Mouse (Mus musculus) spleen, postnatal 14 days (tissue): ENCODE measurements around the gene Fbxl17.

Experiments
- DNase-seq, 2 experiments: peaks; one replicate each; pipeline ENCODE4 v3.0.0; 2021 to 2022; ENCODE audit warnings: low spot score in 2 of 2

Fbxl17 gene

DNA sequence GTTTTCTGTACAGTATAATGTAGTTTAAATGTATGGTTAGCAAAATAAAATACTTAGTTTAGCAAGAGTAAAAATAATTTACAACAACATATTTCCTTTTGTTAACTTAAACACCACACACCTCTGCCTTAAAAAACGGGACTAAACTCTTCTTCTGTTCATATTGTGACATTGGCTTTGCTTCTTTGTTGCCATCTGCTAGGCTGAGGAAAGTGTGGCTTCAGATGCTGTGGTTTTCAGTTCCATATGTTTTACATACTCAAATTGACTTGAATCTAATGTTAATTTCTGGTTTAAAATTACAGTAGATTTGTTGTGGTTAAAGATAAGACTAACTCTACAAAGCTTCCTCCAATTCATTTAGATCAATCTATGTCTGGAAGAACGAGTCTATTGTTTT lies 218.8 kb downstream of the Fbxl17 start:
- DNase-seq: no peak

DNA sequence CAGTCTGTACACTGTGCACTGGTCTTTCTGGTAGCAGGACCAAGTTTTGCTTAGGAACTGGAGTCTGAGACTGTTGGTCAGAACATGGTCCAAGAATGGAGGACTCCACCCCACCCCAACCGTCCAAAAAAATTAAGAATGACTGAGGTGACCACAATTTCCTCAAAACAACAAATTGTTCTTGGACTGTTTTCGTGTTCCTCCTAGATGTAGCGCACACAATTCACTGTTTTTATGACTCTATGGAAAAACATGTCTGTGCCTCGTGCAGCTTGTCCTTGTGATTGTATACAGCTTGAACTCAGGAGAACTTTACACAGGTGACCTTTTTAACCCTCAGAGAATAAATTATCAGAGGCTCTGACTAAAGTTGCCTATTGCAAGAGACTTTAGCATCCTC lies 220.7 kb downstream of the Fbxl17 start:
- no peak for DNase-seq

DNA sequence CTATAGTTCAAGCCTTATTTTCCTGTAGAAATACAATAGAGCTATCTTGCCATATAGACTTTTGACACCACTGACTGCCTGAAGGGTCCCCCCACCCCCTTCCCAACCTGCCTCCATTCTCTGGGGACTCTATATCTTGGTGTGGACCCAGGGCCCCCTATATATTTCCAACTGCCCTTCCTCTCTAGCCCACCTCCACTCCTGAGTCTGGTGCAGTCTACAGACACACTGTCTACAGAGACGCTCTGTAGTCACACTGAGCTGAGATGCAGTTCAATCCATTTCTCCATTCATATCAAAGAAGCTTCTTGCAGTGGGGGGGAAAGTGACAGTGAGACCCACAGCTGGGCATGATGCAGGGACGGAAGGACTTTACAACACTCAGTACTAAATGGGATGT lies 226.5 kb downstream of the Fbxl17 start:
- no peak for DNase-seq

DNA sequence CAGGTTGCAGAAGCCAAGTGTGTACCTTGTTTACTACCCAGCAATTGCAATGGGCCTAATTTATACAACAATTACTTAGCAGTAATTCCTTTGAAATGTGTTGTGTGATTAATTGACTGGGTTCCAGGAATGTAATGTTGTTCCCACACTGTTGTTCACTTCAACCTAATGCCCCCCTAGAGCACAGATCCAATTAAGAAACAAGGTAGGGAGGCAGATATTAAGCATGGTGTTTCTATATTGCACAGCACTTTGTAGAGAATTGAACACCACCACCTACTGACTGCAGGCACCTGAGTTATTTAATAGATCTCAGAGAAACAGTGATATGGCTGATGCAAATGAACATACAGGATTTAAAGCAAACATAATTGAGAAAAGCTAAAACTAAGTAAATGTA lies 226.9 kb downstream of the Fbxl17 start:
- DNase-seq: no peak

DNA sequence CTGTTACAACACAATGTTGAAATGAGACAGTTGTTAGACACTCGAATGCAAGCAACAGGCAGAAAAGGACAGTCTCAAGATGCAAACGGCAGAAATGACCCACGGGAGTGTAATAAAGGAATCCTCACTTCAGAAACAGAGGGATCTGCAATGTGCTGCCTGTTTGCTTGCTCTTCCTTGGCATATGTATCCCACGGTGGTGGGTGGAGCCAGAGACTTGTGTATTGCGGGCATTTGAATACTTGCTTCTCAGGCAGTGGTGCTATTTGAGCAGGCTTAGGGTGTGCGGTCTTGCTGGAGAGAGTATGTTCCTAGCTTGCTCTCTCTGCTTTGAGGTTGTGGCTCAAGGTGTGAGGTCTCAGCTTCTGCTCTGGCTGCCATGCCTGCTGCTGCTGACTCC lies 228.8 kb downstream of the Fbxl17 start:
- no peak for DNase-seq

DNA sequence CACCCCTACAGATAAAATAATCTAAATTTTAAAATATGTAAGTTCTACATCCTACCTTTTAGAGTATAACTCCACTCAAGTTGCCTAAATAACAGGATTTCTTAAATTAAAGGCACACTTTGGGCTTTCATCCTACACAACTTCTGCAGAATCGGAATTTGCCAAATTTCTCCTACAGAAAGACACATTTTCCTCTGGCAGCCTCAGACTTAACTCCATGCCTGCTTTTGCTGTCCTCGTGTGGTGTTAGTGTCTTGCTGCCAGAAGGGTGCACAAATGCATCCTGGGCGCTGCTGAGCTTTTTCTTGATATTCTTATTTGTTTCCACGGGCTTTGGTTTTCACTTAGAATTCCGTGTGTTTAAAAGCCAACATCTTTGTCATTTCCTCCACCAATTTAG lies 229.3 kb downstream of the Fbxl17 start:
- no peak for DNase-seq

DNA sequence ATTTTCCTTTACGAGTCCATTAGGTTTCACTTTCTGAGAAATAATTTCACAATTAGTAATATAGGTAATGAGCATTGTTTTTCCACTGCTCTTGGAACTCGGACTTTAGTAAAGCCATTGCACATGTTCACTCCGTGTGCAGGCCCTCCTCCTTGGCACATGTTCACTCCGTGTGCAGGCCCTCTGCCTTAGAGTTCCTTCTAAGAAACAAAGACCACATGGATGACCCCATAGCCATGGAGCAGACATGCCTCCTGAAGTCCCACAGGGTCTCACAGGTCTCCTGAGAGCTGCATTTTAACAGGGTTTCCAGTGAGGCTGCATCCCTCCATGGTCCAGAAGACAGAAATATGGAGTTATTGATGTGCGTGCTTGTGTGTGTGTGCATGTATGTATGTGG lies 237.1 kb downstream of the Fbxl17 start:
- DNase-seq: no peak

DNA sequence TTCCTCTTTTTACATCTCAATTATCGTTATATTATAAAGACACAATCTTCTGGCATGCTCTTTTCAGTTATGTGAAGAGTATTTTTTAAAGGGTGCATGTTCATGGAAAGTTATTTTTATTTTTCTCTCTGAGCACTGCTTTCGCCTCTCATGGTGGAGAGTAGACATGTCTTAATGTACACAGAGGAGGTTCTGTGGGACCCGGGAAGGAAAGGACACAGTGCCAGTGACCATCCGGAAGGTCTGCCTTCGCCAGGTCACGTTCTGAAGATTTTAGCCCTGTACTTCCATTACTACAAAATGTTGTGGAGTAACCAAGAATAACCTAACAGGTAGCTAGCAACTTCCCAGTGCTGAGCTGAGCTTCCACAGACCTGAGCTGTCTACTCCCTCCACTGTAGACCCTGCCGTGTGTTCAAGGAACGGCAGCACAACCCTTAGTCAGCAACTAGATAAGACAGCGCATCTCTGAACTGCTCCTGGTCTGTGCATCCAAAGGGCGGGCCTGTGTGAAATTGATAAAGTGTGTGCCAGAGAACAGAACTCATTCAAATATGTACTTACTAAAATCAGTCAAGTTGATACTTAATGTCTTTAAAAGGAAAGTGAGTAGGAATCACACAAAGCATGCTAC lies 238.2 kb downstream of the Fbxl17 start:
- peak; percentile 24 to 45 for DNase-seq

DNA sequence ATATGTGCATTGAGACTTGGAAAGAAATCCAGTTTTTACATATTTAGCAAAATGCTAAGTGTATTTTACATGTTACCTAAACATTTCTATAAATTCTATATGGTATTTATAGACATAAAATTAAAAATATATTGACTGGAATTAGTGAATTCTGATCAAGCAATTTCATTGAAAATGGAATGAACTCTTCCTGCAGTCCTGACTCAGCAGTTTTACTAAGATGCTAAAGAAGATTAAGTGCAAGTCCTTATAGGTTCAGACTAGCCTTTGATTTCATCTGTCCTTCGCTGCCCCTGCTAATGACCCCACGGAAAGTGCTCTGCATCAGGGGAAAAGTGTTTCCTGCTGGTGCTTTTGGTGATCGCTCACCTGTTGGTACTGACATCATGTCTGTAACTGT lies 240.7 kb downstream of the Fbxl17 start:
- no peak for DNase-seq

DNA sequence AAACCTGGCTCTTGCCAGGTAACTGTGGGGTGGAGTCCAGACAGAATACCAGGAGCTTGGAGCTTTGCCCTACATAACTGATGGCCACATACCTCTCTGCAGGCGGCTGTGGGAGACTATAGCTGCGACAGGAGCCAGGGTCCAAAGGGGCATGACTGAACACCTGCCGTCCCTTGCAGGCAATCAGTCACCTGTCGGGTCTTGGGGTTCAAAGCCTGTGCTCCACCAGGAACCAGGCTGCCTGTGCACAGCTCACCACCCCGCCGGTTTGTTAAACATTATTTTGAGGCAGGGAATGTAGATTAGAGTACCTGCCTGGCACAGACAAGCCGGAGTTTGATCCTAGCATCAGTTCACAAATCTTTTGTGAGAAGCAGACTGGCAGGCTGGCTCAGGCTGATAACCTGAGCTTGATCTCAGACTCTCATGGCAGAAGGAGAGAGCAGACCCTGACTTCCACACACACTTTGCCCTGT lies 253.6 kb downstream of the Fbxl17 start:
- no peak for DNase-seq

DNA sequence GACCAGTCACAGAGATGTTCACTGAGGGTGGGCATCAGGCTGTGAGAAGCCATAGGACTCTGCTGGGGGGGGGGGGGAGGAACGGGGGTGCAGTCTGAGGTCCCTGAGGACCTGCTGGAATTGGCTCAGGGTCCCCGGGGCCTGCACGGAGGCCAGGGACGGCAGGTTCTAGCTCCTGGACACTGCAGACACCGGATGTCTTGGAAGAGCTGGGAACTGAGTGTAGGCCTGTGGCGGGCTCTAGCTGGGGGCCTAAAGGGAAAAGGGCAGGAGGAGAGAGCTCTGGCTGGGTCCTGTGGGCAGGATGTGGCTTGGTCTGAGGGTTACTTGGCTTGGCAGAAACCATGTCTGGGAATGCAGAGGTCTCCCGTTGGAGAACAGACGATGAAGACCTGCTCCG lies 254.3 kb downstream of the Fbxl17 start:
- DNase-seq: no peak

DNA sequence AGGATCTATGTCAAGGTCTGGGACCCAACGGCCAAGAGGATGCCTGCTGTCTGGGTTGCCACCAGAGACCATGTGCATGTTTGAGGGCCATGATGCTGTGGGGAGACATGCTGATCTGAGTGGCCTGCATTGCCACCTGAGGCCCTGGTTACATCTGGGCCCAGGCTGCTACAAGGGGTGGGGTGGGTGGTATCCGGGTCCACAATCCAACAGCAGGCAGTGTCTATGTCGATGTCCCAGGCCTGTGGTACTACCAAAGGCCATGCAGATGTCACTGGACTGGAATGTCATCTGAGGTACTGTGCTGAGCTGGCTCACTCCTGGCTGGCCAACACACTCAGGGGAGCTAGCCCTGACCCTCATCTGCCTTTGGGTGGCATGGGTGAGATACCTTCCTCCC lies 257.1 kb downstream of the Fbxl17 start:
- DNase-seq: no peak

DNA sequence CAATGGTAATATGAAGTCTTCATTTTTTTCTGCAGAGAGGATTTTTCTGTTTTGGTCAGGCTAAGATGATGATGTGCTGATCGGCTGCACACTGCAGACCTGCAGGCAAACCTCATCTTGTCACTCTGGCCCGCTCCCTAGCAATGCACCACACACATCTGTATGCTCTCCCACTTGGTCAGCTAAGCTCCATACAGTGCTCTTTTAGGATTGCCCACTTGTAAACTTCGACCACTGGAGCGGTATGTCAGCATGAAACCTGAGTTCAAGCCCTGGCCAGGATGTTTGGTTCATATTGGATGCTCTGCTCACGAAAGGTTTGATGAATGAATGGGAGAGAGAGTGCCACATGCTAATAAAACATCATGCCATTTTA lies 259.1 kb downstream of the Fbxl17 start:
- DNase-seq: no peak

DNA sequence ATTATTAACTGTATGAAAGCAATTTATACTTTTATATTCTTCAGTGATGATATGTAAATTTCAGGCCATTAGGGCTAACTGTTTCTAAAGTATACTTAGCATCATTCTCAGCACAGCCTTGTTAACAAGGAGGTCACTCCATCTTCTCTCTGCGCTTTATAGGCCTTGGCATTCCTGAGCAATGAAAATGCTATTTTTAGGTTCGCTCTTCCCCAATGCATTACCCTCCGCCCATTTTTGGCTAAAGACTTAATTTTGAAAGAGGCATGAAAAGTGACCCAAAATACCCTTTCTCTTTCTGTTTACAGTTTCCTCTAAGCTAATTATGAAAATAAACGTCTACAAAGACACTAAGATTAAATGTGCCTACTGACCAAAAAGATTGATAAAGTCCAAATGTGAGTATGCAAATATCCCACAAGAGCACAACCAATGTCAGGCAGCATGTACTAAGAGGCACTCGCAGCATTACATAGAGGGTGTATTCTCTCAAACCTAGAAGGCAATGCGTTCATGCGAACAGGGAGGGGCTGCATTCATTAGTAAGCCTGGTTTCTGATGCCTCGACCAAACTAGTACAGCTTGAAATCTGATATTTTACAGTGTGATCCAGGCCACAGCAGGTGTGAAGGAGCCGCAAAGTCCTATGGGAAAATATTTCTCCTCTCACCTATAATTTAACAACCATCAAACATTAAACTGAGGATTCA lies 259.6 kb downstream of the Fbxl17 start:
- DNase-seq: no peak

DNA sequence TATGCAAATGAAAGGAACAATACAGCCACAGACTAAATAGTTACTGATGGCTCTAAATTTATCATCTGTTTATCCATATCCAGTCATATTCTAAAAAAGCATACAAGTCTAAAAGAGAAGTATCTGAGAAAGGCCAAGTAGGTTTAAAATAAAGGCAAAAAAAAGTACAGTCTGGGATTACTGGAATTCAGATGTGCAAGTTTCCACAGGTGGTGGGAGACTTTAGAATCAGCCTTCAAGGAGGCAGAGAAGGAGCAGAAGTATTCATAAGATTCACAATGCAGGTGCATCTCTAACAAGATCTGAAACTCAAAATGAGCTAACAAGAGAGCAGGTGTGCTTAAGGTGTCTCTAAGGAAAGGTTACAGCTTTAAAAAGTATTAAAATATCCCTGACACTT lies 263.0 kb downstream of the Fbxl17 start:
- DNase-seq: no peak

DNA sequence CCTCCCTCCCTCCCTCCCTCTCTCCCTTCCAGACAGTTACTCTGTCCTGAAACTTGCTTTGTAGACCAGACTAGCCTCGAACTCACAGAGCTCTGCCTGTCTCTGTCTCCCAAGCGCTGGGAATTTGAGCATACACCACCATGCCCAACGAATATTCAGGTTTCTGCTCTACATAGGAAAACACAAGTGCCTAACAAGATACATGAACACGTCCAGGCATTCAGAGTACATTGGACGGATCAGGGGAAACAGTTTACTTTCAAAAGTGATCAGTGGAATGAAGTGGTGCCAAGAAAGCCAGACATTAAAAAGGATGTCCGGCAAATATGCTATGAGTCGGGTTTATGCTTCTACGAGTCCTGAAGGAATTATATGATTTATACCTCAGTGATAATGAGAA lies 263.6 kb downstream of the Fbxl17 start:
- DNase-seq: no peak

DNA sequence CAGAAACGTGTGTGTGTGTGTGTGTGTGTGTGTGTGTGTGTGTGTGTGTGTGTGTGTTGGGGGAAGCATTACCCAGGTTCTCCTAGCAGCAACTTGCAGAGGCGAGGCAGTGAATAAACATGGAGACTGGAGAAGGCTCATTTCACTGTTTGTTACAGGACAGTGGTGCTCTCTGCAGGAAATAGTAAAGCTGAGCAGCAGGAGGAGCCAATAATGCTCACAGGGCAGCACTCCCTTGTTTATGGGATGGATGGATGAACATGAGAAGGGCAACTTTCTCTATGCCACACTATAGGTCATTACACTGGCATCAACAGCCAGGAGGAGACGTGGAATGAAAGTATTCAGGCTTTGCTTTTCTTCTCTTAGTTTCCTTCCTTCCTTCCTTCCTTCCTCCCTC lies 264.0 kb downstream of the Fbxl17 start:
- no peak for DNase-seq

DNA sequence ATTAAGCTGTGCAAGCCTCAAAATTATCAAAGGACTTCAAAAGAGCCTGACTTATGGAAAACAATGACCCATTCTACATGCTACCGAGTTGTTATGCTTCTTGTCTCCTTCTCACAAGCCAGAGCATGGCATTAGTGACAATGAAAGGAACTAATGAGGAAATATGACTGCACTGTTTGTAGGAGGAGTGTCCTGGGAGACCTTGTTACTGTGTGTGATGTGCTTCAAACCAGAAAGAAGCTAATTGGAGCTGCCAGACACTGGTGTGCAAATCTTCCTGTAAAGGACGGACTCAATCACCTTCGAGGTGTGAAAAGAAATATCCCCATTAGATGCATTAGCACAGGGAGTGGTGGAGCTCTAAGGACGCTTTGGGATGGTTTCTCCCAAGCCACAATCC lies 270.7 kb downstream of the Fbxl17 start:
- DNase-seq: no peak

DNA sequence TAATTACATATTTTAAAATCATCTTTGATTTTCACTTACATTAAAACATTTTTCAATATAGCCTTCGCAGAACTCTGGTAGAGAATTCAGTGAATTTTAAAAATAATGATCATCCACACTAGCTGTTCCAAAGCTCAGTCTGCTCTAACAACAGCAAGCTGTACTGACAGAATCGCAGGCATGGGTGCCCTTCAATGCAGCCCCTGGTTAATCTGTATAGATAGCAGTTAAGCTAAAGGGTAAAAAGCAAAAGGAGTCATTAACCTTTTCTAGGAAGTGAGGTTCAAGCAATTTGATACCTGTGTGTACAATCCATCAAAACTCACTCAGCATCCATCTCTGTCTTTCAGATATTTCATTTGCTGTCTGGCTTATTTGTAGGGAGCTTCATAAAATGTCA lies 273.4 kb downstream of the Fbxl17 start:
- no peak for DNase-seq

DNA sequence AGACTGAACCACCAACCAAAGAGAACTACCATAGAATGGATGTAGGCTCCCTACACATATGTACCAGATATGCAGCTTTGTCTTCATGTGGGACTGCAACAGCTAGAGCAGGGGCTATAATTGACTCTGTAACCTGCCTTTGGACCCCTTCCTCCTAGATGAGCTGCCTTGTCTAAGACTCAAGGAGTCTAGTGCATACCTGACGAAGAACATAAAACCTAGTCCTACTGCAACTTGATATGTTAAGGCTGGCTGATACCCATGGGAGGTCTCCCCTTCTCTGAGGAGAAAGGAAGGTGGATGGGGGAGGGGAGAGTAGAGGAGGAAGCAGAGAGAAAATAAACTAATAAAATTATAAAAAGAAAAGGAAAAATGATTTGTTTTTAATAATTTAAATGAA lies 273.9 kb downstream of the Fbxl17 start:
- DNase-seq: no peak

DNA sequence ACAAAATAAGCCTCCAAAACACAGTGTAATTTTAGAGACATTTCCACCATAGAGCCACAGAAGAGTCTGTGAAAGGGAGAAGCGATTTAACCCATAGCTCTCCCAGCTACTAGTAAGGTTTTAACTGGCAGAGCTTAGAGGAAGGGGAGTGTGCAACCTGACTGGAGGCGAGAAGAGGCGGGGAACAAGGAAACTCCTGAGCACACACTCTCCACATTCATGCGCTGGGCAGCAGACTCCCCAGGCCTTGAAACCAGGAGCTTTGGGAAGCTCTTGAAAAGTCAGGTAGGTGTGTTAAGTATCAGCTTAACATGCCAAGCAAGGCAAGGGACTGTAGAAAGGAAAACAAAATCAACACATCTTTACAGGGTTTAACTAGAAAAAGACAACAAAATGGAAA lies 276.1 kb downstream of the Fbxl17 start:
- no peak for DNase-seq

DNA sequence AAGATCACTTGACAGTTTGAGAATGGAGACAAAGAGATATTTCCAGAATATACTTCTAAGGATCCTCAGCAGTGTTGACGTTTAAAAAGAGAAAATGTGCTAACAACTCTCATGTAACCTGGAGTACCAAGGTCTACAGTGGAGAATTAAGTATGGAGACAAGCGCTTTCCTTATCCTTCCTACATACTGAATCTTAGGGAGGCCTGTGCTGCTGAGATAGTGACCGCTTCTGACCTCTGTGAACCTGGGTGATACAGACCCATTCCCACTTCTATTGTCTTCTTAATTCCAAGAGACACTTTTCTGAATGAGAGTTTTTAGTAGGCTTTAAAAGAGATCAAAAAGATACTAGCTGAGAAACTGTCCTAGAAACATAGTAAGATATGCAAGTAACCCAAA lies 278.2 kb downstream of the Fbxl17 start:
- no peak for DNase-seq

DNA sequence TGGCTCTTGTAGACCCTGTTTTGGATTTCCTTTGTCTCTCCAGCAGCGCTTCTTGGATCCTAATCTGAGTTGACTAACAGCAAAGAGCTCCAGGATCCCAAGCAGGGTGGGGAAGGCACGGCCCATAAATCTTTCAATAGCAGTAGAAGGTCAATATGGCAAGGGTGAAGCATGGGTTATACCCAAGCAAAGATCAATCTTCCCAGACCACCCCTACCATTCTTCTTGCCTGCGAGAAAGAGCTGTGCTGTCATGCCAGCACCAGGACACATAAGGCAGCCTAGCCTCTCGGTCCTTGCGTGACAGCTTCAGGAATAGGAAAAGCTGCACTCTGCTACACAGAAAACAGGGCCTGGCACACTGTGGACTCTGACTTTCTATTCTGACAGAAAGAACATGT lies 279.0 kb downstream of the Fbxl17 start:
- DNase-seq: no peak

DNA sequence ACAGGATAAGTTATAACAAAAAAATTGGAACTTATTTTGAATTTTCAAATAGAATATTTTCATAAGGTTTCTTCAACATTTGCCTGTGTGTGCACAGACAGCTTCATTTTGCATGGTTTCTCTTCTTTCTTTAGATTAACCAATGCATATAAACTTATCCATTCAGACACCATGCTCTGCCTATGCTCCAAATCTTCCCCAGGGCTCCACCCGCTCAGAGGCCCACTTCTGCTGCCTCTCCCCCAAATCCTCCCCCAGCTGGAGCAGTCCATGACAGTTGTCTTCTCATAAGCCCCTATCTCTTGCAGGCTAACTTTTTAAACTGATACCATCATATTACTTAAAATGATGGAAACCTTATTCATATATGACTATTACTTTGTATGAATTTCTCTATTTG lies 282.8 kb downstream of the Fbxl17 start:
- no peak for DNase-seq
